ENCODE assay signal across 8 mouse cellular contexts in genomic region chr11:86646136-86646834, GRCm38 (mm10). TPM values are rescaled to one million over a fixed set of nuclear protein-coding genes. Genes with fewer than 3 reads are reported as not detected.
A peak's percentile ranks its signal among the peaks of the same experiment; 100 is the strongest.
DNase-seq lines count a peak whose midpoint lies in the region; ATAC-seq and TF ChIP-seq lines count a peak whose summit lies in the region.

No protein-coding gene starts in this region.

- no peaks in the 10 kb centered on the region for H3K9me3 ChIP-seq in limb, embryonic 13.5 days
- H3K9me3 ChIP-seq in liver, embryonic 12.5 days (replicated peaks) = no peaks in the 10 kb centered on the region

- H3K4me3 ChIP-seq in gastrocnemius, adult 2 months = no peak overlapping the region; the same call in 1 of the 2 replicates
- H3K4me3 ChIP-seq in limb, embryonic 13.5 days = no peak overlapping the region
- H3K4me3 ChIP-seq in liver, embryonic 12.5 days = no peak overlapping the region

- no peak for ATAC-seq in limb, embryonic 13.5 days (ENCODE audit: low FRiP score, low read depth)
- no peak for ATAC-seq in liver, embryonic 12.5 days

- peaks cover 19% of the 10 kb centered on the region for H3K36me3 ChIP-seq in limb, embryonic 13.5 days
- peaks cover 34% of the 10 kb centered on the region for H3K36me3 ChIP-seq in liver, embryonic 12.5 days

- no peak for DNase-seq in gastrocnemius, adult 2 months
- no peak for DNase-seq in gastrocnemius, adult 18-20 months (ENCODE audit: low spot score)
- DNase-seq in retina, embryonic 14.5 days (ENCODE audit: low spot score) = peak; percentile 8
- no peak for DNase-seq in retina, postnatal 1 day
- DNase-seq in telencephalon, adult 2 months (ENCODE audit: low read depth, low spot score) = peak; percentile 56
- no peak for DNase-seq in spleen, postnatal 14 days (ENCODE audit: low spot score in 2 of 2)

- H3K4me2 ChIP-seq in limb, embryonic 13.5 days (replicated peaks) = no peak overlapping the region
- H3K4me2 ChIP-seq in liver, embryonic 12.5 days = no peak overlapping the region

- H3K27ac ChIP-seq in gastrocnemius, adult 2 months = peak overlapping the region; percentile 60
- peak overlapping the region; percentile 23 for H3K27ac ChIP-seq in limb, embryonic 13.5 days
- H3K27ac ChIP-seq in liver, embryonic 12.5 days = no peak overlapping the region

- WGBS in limb, embryonic 13.5 days = 54% methylated on average over 7 of the region's 7 CpGs
- WGBS in liver, embryonic 12.5 days (ENCODE audit: insufficient replicate concordance) = 81% methylated on average over 7 of the region's 7 CpGs

- no peak overlapping the region for H3K9ac ChIP-seq in limb, embryonic 13.5 days
- no peak overlapping the region for H3K9ac ChIP-seq in liver, embryonic 12.5 days

- TF ChIP-seq CTCF in gastrocnemius, adult 2 months (IDR thresholded peaks at IDR 0.05) = no peak

- peaks cover 9% of the 10 kb centered on the region; the same call in 1 of the 2 replicates for H3K4me1 ChIP-seq in limb, embryonic 13.5 days
- H3K4me1 ChIP-seq in liver, embryonic 12.5 days = no peaks in the 10 kb centered on the region

- intact Hi-C loops in gastrocnemius, adult 2 months (cut with DNase I) = no loop called here

- H3K27me3 ChIP-seq in limb, embryonic 13.5 days = no peaks in the 10 kb centered on the region
- H3K27me3 ChIP-seq in liver, embryonic 12.5 days (replicated peaks) = no peaks in the 10 kb centered on the region

RNA-seq across cellular contexts. Expression of gene Vmp1, which starts 37.4 kb away (rescaled TPM):
- 100 to 1,000 TPM in 1 of 2 experiments, 10 to 100 TPM in 1; 84.0 to 115 TPM for total RNA-seq in gastrocnemius, adult 2 months (2021)
- total RNA-seq in gastrocnemius, adult 18-20 months (2021) = 10 to 100 TPM; 76.3 to 84.8 TPM
- 85.4 and 96.3 TPM in 2 replicates for polyA plus RNA-seq in limb, embryonic 13.5 days (2015; fragmentation: Nextera tagmentation; extraction: Ambion mirVana)
- polyA plus RNA-seq in liver, embryonic 12.5 days (2016; fragmentation: Nextera tagmentation; extraction: Ambion mirVana) = 102 and 110 TPM in 2 replicates

RNA-seq across cellular contexts. Expression of gene Ptrh2, which starts 37.5 kb away (rescaled TPM):
- 1 to 10 TPM; 6.0 to 7.9 TPM for total RNA-seq in gastrocnemius, adult 2 months (2021)
- 1 to 10 TPM; 6.3 to 6.5 TPM for total RNA-seq in gastrocnemius, adult 18-20 months (2021)
- polyA plus RNA-seq in limb, embryonic 13.5 days (2015; fragmentation: Nextera tagmentation; extraction: Ambion mirVana) = 36.2 and 37.4 TPM in 2 replicates
- 26.1 and 26.8 TPM in 2 replicates for polyA plus RNA-seq in liver, embryonic 12.5 days (2016; fragmentation: Nextera tagmentation; extraction: Ambion mirVana)

Comparison
In these comparisons a context has a peak if more than half of its experiments do, and no peak if none do; other contexts are left out.
1. DNase-seq: peak in retina, embryonic 14.5 days (single experiment) and telencephalon, adult 2 months (single experiment); none in gastrocnemius, adult 2 months (single experiment), gastrocnemius, adult 18-20 months (single experiment), retina, postnatal 1 day (single experiment) and spleen, postnatal 14 days (0 of 2).